Mouse (Mus musculus) lung, adult 2 months (tissue): ENCODE data around the gene 1700001C19Rik. TPM values are rescaled to one million over a fixed set of nuclear protein-coding genes. Genes with fewer than 3 reads are reported as not detected.

Source experiments
- DNase-seq: peaks from one replicate; pipeline ENCODE4 v3.0.0; 2022
- H3K4me1 ChIP-seq: fragments of 200-500 bp; 2 replicates; pipeline ENCODE4 v1.6.1; 2011; ENCODE audit warnings: low read length; ENCODE audit not compliant: control insufficient read depth, insufficient read depth
- H3K4me3 ChIP-seq: fragments of 200-500 bp; replicated peaks from 2 replicates; pipeline ENCODE3; 2011; ENCODE audit warnings: low read depth, mild to moderate bottlenecking, control low read depth, low read length; ENCODE audit errors: extremely low read depth
- CTCF ChIP-seq: fragments of 200-500 bp; IDR thresholded peaks from 2 replicates; pipeline ENCODE4 v1.5.1; 2011; ENCODE audit warnings: mild to moderate bottlenecking, low read length, control low read depth; ENCODE audit not compliant: insufficient read depth
- POLR2A ChIP-seq: fragments of 200-500 bp; IDR thresholded peaks from 2 replicates; pipeline ENCODE4 v1.6.1; 2011; ENCODE audit warnings: low read depth, mild to moderate bottlenecking, control low read depth, low read length, borderline replicate concordance; ENCODE audit errors: extremely low read depth
- WGBS: fragments of 180-500 bp; shearing (Covaris S2); methylation state at CpG from one replicate; pipeline ENCODE4 v1.1.7; 2018; 5-methylcytosine and 5-hydroxymethylcytosine counted together
- polyA plus RNA-seq: library from polyadenylated mRNA; depleted of rRNA; stranded (reverse); fragments of >200 nt; gene quantifications from 2 replicates; pipeline ENCODE4 v1.2.3, GENCODE M21; 2012

The 1700001C19Rik gene
- polyA plus RNA-seq, 1 experiment = 0.14 TPM

DNA sequence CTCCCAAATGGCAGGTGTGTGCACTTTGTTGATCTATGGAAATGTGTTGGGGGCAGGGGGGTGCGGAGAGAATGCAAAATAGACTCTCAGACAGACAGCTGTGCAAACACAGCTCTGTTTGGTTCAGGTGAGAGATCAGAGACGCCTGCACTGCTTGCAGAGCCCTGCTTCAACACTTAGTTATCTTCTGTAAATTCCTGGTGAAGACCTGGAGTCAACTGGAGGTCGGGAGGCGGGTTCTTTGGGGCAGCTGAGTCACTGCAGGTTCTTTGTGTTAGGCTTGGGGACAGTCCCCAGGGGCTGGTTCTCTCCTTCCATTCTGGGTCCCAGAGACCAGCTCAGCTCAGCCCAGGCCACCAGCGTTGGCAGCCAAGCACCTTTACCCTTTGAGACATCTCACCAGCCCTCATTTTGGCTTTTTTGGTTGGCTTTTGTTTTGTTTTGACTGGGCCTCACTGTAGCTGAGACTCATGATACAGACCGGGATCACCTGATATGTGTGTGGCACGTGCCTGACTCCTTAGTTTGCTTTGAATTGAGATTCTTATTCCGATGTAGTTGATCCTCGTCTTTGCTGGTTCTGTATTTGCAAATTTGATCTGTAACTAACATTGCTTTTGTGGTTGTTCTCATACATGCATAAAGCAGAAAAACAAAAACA is 25.7 kb upstream of the 1700001C19Rik start:
- DNase-seq = no peak
- no peak for TF ChIP-seq POLR2A
- no peak for TF ChIP-seq CTCF
- no peak overlapping the region for H3K4me3 ChIP-seq
- peaks cover 5% of the 10 kb centered on the region for H3K4me1 ChIP-seq
- 55% methylated on average over 9 of the region's 9 CpGs for WGBS

DNA sequence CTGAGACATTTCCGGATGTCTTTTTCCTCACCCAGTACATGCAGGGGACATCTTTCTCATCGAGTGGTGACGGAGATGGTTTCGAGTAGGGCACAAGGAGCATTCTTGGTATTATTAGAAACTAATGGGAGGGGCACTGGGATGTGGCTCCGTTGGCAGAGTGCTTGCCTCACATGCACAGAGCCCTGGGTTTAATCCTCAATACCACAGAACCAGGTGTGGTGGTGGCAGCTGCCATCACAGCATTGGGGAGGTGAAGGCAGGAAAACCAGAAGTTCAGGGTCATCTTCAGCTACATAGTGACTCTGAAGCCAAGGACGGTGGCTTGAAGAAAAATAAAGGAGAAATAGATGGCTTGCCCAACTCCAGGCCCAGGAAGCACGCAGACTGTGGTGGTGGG is 25.0 kb upstream of the 1700001C19Rik start:
- no peak for DNase-seq
- TF ChIP-seq CTCF (no peak), POLR2A (no peak)
- WGBS = 54% methylated on average over 7 of the region's 7 CpGs
- H3K4me1 ChIP-seq = peaks cover 5% of the 10 kb centered on the region
- no peak overlapping the region for H3K4me3 ChIP-seq

DNA sequence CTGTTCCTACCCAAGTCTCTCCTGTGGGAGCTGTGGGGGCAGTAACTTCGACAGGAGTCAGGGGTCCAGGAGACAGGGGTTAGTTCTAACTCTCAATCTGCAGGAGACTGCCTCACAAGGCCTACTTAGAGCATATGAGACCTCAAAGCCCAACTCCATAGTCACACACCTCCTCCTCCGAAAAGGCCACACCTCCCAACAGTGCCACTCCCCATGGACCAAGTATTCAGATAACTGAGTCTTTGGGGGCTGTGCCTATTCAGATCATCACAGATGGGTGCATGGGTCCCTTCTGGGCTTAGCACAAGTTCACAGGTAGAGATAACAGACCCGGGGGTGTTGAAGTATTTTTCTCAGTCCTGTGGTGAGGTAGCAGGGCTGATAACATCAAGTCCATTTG is 24.5 kb upstream of the 1700001C19Rik start:
- 49% methylated on average over 3 of the region's 3 CpGs for WGBS
- H3K4me1 ChIP-seq = peaks cover 5% of the 10 kb centered on the region
- DNase-seq = no peak
- H3K4me3 ChIP-seq = no peak overlapping the region
- TF ChIP-seq POLR2A (no peak), CTCF (no peak)

DNA sequence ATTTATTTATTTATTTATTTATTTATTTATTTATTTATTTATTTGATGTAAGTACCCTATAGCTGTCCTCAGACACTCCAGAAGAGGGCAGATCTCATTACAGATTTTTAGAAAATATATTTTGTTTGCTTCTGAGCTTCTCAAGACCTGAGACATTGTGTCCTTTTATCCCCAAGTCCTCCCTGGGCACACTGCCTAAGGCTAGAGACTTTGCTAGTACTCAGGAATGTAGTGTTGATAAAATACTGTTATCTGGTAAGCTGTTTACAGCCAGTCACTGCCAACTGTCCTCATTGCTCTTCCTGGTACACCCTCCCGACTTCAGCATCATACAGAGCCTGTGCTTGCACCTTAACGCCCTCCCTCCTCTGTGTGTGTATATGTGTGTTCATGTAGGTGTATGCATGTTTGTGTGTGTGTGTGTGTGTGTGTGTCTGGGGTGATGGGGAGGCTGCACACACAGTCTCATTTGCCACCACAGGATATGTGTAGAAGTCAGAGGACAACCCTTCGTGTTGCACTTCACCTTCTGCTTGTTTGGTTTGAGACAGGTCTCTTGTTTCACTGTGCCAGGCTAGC is 22.3 kb upstream of the 1700001C19Rik start:
- WGBS = 36% methylated on average over 3 of the region's 3 CpGs

DNA sequence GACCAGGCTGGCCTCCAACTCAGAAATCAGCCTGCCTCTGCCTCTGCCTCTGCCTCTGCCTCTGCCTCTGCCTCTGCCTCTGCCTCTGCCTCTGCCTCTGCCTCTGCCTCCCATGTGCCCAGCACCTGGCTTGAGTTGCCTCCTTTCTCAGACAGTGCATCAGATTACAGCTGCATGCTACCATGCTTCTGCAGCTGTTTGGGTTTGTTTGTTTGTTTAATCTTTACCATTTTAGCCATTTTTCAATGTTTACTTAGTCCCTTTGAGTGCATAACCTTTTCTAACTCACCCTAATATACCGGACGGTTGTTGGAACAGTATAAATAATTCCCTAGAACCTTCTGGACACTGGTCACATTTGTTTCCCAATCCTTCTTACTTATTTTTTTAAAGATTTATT is 21.8 kb upstream of the 1700001C19Rik start:
- Histone ChIP-seq H3K4me3 (no peak overlapping the region), H3K4me1 (peaks cover 5% of the 10 kb centered on the region)
- no peak for DNase-seq
- 71% methylated on average over 2 of the region's 2 CpGs for WGBS
- TF ChIP-seq POLR2A (no peak), CTCF (no peak)

More for the DNA sequence above, 22.3 kb upstream of the 1700001C19Rik start:
- H3K4me1 ChIP-seq = peaks cover 5% of the 10 kb centered on the region
- no peak for DNase-seq
- H3K4me3 ChIP-seq = no peak overlapping the region
- TF ChIP-seq POLR2A (no peak), CTCF (no peak)

DNA sequence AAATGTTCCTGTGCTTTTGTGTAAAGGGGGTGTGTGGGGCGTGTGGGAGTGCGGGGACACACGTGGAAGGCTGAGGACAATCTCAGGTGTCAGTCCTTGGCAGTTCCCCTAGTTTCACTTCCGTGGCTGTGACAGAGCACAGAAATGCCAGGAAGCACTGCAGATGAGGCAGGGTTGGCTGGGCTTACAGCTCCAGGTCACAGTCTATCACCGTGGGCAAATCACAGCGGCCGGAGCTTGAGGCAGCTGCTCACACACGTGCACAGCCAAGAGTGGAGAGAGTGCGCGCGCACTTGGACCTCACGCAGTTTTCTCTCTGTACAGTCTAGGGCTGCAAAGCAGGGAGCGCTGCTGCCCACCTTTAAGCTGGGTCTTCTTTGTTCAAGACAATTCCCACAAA is 21.1 kb upstream of the 1700001C19Rik start:
- no peak overlapping the region for H3K4me3 ChIP-seq
- no peak for DNase-seq
- WGBS = 64% methylated on average over 13 of the region's 13 CpGs
- peaks cover 5% of the 10 kb centered on the region for H3K4me1 ChIP-seq
- TF ChIP-seq CTCF = no peak
- TF ChIP-seq POLR2A = no peak

DNA sequence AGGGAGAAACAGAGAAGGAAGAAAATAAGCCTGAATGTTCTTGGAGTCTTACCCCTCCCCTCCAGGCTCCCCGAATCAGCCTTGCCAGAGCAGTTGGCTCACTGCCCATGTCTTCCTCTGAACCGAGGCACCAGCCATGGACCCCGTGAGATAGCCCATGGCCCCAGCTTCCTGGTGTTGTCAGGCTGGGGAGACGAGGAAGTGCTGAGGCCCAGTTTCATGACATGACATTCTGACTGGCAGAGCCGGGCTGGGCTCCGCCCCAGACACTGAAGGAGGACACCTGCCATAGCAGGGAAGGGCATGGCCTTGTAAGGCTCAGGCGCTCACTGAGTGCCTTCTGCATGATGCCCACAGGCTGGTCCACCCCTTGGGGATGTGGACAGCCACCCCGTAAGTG is 17.5 kb upstream of the 1700001C19Rik start:
- TF ChIP-seq POLR2A = no peak
- TF ChIP-seq CTCF = no peak
- H3K4me1 ChIP-seq = peaks cover 3% of the 10 kb centered on the region; the same call in 1 of the 2 replicates
- no peak for DNase-seq
- 28% methylated on average over 8 of the region's 8 CpGs for WGBS
- H3K4me3 ChIP-seq = no peak overlapping the region

DNA sequence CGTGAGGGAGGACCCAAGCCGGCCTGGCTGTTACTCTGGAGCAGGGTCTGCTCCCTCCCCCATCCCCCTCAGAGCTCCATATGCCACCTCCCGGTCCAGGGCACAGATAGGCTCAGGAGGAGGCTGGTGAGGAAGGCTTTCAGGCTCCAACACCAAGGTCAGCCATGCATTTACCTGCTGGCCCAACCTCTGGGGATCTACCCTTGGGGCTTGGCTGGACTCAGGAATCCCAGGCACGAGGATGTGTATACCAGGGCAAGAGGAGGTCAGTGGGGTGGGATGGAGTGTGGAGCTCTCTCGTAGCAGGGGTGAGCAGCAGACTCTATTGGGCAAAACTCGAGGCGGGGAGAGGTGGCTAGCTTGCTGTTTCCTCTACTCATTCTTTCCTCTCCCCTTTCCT is 15.7 kb upstream of the 1700001C19Rik start:
- no peak overlapping the region for H3K4me3 ChIP-seq
- DNase-seq = no peak
- H3K4me1 ChIP-seq = no peaks in the 10 kb centered on the region
- TF ChIP-seq CTCF = no peak
- TF ChIP-seq POLR2A = no peak
- WGBS = 57% methylated on average over 7 of the region's 7 CpGs

DNA sequence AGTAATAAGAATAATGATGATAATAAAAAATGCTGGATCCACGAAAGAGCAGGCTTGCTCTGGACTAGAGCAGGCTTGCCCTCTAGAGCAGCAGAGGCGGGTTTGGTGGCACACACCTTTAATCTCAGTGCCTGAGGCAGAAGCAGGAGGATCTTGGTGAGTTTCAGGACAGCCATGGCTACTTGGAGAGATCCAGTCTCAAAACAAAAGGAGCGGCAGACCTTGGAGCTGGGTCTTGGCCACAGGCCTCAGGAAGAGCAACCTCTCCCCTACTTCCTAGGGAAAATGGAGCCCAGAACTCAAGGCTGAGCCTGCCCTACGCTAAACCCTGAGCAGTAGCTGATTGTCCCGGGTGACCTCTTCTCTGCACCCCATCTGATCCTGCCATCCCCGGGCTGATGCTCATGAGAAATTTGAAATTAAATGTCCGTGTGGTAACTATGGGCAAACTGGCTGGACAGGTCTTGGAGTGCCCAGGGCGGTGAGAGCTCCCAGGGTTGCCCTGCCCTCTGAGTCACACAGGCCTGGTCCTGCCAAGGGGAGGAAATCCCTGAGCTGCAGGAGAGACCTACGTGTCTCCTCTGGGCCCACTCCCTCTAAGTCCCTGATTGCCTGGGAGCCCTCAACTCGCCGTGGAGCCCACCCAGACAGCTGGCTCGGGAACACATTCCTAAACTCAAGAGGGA is 13.8 kb upstream of the 1700001C19Rik start:
- peak; percentile 66 for DNase-seq
- Histone ChIP-seq H3K4me1 (peaks cover under 1% of the 10 kb centered on the region; the same call in 1 of the 2 replicates), H3K4me3 (no peak overlapping the region)
- 55% methylated on average over 12 of the region's 12 CpGs for WGBS
- TF ChIP-seq CTCF = no peak
- no peak for TF ChIP-seq POLR2A

DNA sequence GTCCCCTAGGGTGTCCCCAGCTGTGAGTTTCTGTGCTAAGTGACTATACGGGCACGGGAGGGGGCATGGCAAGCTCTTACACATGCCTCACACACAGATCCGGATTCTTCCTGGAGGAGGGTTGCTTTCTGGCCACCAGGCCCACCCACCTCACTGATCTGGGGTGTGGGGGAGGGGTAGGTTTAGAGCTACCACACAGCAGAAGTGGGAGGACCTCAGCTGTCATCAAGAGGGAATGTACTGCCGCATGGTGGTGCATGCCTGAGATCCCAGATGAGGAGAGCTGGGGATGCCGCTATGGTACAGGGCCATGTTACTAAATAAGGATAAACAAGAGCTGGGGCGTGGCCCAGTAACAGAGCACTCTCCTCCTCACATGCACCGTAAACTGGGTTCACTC is 13.1 kb upstream of the 1700001C19Rik start:
- TF ChIP-seq POLR2A (no peak), CTCF (no peak)
- DNase-seq = no peak
- Histone ChIP-seq H3K4me3 (no peak overlapping the region), H3K4me1 (peaks cover 2% of the 10 kb centered on the region; the same call in 1 of the 2 replicates)
- 60% methylated on average over 7 of the region's 7 CpGs for WGBS

DNA sequence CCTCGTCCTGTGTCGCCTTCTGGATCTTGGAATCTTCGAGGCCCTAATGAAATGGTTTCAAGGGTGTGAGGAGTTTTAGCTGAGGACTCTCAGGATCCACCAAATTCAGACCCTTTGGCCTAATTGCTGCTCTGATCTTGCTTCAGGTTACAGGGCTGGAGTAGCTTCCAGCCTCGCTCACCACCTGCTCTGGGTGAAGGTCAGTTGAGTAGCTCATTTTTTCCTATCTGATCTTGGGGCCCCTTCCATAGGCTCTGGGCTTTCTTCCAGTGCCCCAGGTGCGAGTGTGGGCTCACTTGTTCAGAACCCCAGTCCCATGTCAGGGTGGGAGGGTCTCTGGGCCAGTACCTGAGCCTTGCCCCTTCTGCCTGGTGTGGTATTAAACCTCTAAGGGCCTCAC is 12.3 kb upstream of the 1700001C19Rik start:
- WGBS = 68% methylated on average over 5 of the region's 5 CpGs
- no peak for DNase-seq
- H3K4me1 ChIP-seq = peaks cover 2% of the 10 kb centered on the region; the same call in 1 of the 2 replicates

More for the DNA sequence above, 12.3 kb upstream of the 1700001C19Rik start:
- no peak overlapping the region for H3K4me3 ChIP-seq
- TF ChIP-seq CTCF (no peak), POLR2A (no peak)
